Mouse (Mus musculus): Measurements from ENCODE around the gene Olfr789. TPM values are rescaled to one million over a fixed set of nuclear protein-coding genes. Genes with fewer than 3 reads are reported as not detected.

The Olfr789 gene
- not detected for total RNA-seq (2021)

DNA sequence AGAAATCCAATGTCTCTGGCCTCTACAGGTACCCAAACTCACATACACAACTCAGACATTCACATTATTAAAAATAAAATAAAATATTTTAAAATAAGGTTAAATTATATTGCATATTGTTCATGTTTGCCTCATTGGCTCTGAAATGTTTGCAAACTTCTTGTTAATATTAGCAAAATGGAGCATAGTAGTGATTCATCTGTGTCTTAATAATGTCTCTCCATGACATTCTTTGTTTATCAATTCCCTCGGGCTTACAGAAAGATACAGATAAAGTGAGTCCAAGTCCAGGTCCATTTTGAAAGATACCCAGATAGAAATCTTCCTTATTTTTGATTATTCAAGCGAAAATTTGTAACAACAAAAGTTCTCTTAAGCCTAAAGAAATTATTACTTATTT is at the start of gene Olfr789:
Gene Olfr789, plus strand, starts transcription at position 301 of the 400 bp plus-strand sequence.
- no peak for DNase-seq (ENCODE audit: extremely low spot score in 1 of 2, low spot score in 1 of 2)

DNA sequence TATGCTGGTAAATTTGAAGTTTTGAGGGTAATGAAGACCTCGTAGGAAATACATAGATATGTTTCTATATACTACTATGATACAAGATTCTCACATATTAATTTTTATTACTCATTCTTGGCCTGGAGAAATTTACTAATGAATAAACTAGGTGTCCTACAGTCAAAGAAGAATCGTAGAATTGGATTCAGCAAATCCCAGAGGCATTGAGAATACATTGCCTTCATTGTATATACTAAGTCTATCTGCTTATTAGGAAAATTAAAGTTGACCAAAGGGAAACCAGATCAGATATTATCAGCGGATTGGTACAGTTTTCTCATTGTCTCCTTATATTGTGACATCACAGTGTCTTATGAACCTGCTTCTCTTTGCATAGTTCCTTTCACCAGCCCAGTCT is 23.0 kb upstream of the Olfr789 start, which contains the start of gene Olfr787:
Gene Olfr787, plus strand, starts transcription at position 301 of the 400 bp plus-strand sequence.
- DNase-seq (ENCODE audit: extremely low spot score in 1 of 2, low spot score in 1 of 2) = no peak

DNA sequence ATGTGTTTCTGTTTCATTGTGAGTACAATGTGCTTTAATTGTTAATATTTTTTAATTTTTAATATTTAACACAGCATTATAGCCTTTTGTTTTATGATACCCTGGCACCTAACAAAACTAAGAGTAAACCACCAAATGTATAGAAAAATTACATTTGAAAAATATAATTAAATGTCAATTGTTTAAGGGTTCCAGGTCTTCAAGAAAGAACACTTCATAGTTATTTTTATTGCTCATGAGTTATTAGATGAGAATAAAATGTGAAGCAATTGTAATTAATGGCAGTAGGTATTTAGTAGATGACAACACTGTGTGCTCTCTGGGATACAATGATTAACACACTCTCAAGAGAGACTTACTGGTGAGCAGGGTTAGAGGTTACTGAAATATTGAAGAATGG is 13.9 kb upstream of the Olfr789 start, which contains the start of gene Olfr788:
Gene Olfr788, plus strand, starts transcription at position 301 of the 400 bp plus-strand sequence.
- DNase-seq (ENCODE audit: extremely low spot score in 1 of 2, low spot score in 1 of 2) = no peak

DNA sequence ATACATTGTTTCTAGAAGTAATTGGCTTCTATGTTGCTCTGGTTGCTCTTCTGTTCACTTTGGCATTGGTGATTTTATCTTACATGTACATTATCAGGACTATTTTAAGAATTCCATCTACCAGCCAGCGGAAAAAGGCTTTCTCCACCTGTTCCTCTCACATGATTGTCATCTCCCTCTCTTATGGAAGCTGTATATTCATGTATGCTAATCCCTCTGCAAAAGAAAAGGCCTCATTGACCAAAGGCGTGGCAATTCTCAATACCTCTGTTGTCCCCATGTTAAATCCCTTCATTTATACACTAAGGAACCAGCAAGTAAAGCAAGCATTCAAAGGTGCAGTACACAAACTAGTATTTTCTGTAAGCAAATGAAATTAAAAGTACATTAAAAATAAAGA is 11.3 kb upstream of the Olfr789 start:
- no peak for DNase-seq (ENCODE audit: extremely low spot score in 1 of 2, low spot score in 1 of 2)

DNA sequence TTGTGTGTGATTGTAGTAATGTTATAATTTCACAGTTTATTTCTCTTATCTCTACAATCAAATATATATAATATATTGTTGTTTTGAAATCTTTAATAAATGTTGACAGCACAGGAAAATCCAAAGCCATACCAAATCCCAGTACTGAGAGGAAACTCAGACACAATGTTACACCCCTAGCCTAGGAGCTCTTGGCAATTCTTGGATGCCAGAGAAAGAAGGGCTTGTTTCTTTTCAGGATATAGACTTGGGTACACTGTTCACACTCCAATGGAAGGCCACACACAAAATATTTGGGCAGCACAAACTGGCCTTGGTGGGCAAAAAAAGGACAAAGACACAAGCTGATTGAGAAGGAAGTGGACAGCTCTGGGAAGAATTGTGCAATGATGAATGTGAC is 10.8 kb upstream of the Olfr789 start:
- no peak for DNase-seq (ENCODE audit: extremely low spot score in 1 of 2, low spot score in 1 of 2)

DNA sequence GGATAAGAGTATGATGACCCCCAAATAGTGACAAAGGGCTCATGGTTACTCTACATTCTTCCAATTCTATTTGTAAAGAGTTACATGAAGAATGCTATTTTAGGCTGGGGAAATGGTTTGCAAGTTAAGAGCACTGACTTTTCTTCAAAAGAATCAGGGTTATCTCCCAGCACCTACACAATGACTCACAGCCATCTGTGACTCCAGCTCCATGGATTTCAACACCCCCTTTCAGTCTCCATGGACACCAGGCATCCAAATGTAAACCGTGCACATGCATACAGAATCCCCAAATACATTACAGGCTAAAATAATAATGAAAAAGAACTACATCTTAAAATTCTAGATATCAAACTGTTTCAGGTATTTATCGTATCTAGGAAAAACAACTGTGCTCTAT is 5.5 kb downstream of the Olfr789 start:
- no peak for DNase-seq (ENCODE audit: extremely low spot score in 1 of 2, low spot score in 1 of 2)

DNA sequence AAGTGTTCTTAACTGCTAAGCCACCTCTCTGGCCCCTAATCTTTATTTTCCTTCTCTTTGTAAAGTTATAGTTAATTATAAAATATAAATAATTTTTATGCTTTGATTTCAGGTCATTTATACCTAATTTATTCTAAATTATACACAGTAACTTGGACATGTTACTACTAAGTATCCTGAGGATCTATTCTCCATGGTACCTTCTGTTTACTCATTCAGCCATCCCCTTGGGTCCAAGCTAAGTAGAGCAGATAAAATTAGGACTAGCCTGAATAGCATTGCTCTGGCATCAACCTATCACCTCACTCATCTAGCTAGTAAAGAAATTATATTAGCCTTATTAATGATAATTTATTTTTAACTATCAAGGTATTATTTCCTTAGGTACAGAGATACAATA is 13.6 kb downstream of the Olfr789 start, which contains the start of gene Olfr790:
Gene Olfr790, plus strand, starts transcription at position 301 of the 400 bp plus-strand sequence.
- DNase-seq (ENCODE audit: extremely low spot score in 1 of 2, low spot score in 1 of 2) = no peak

DNA sequence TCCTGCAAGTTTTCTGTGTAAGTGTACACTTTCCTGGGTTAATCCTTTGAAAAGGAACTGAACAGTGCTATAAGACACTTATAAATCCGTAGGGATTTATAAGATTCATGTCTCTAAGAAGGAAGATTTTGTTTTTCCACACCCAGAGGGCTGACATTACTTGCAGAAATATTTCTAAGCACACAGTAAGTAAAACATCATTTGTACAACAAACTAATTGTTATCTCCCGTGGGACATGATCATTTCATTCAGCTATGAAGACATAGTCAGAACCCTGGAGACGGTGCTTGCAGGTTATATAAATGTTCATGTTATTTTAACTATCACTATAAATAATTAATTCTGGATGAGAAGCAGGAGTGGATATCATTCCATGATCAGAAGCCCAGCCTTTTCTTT is 36.9 kb downstream of the Olfr789 start, which contains the start of gene Olfr791:
Gene Olfr791, plus strand, starts transcription at position 301 of the 400 bp plus-strand sequence.
- DNase-seq (ENCODE audit: extremely low spot score in 1 of 2, low spot score in 1 of 2) = no peak

DNA sequence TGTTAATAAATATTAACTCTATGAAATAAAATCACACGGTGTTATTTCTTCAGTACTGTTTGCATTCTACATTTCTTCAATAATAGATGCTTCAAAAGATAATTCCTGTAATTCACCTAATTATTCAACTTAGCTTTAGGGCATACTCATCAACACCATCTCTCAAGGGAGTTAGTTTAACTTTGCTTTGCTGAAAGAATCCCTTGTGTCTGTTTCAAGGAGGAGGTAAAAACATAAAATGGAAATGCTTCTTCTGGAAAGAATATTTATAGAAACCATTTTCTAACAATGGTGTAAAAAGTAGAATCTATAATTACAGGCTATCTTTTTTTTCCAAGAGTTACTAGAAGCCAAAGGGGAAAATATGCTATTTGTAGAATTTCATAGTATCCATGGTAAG is 54.3 kb downstream of the Olfr789 start, which contains the start of gene Olfr792:
Gene Olfr792, plus strand, starts transcription at position 301 of the 400 bp plus-strand sequence.
- no peak for DNase-seq (ENCODE audit: extremely low spot score in 1 of 2, low spot score in 1 of 2)

Other genes with a start within 250 kb of the Olfr789 start
- gene Olfr774, start 248.5 kb upstream of the Olfr789 start, total RNA-seq (2021) = not detected
- gene Olfr775, start 236.3 kb upstream of the Olfr789 start, total RNA-seq (2021) = not detected
- gene Olfr776, start 225.6 kb upstream of the Olfr789 start, total RNA-seq (2021) = not detected
- not detected for gene Olfr777, start 213.3 kb upstream of the Olfr789 start, total RNA-seq (2021)
- gene Olfr780, start 166.6 kb upstream of the Olfr789 start, total RNA-seq (2021) = not detected
- not detected for gene Olfr781, start 155.9 kb upstream of the Olfr789 start, total RNA-seq (2021)
- not detected for gene Olfr782, start 135.9 kb upstream of the Olfr789 start, total RNA-seq (2021)
- gene Olfr784, start 100.7 kb upstream of the Olfr789 start, total RNA-seq (2021) = under 1 TPM in 1 of 2 experiments, not detected in 1; 0.31 TPM
- not detected for gene Olfr785, start 79.3 kb upstream of the Olfr789 start, total RNA-seq (2021)
- gene Olfr786, start 57.4 kb upstream of the Olfr789 start, total RNA-seq (2021) = not detected
- not detected for gene Olfr787, start 22.9 kb upstream of the Olfr789 start, total RNA-seq (2021)
- not detected for gene Olfr788, start 13.8 kb upstream of the Olfr789 start, total RNA-seq (2021)
- gene Olfr790, start 13.7 kb downstream of the Olfr789 start, total RNA-seq (2021) = not detected
- not detected for gene Olfr791, start 37.0 kb downstream of the Olfr789 start, total RNA-seq (2021)
- gene Olfr792, start 54.4 kb downstream of the Olfr789 start, total RNA-seq (2021) = not detected
- gene Olfr794, start 82.9 kb downstream of the Olfr789 start, total RNA-seq (2021) = not detected
- gene Olfr796, start 127.8 kb downstream of the Olfr789 start, total RNA-seq (2021) = not detected
- gene Olfr798, start 143.2 kb downstream of the Olfr789 start, total RNA-seq (2021) = not detected
- gene Olfr799, start 152.7 kb downstream of the Olfr789 start, total RNA-seq (2021) = not detected
- not detected for gene Olfr800, start 172.9 kb downstream of the Olfr789 start, total RNA-seq (2021)
- gene Olfr801, start 189.1 kb downstream of the Olfr789 start, total RNA-seq (2021) = not detected
- gene Olfr802, start 203.4 kb downstream of the Olfr789 start, total RNA-seq (2021) = not detected
- gene Olfr803, start 209.5 kb downstream of the Olfr789 start, total RNA-seq (2021) = not detected
- not detected for gene Olfr804, start 218.5 kb downstream of the Olfr789 start, total RNA-seq (2021)
- not detected for gene Olfr805, start 244.6 kb downstream of the Olfr789 start, total RNA-seq (2021)